Mouse (Mus musculus) heart, embryonic 10.5 days (tissue): ENCODE measurements around the gene Mvk. TPM values are rescaled to one million over a fixed set of nuclear protein-coding genes. Genes with fewer than 3 reads are reported as not detected.

Experiments
- DNase-seq: peaks from one replicate; pipeline ENCODE4 v3.0.0-alpha.2; 2017; ENCODE audit warnings: low spot score
- H3K27ac ChIP-seq: fragments of 300-500 bp; sonication (generic); 2 replicates; pipeline ENCODE4 v1.5.1; 2016; ENCODE audit warnings: mild to moderate bottlenecking
- H3K27me3 ChIP-seq: fragments of 300-500 bp; sonication (generic); 2 replicates; pipeline ENCODE4 v1.6.1; 2016; ENCODE audit warnings: mild to moderate bottlenecking; ENCODE audit not compliant: poor library complexity, insufficient read depth, severe bottlenecking
- H3K36me3 ChIP-seq: fragments of 300-500 bp; sonication (generic); 2 replicates; pipeline ENCODE4 v1.6.1; 2016; ENCODE audit warnings: mild to moderate bottlenecking, moderate library complexity
- H3K4me1 ChIP-seq: fragments of 300-500 bp; sonication (generic); 2 replicates; pipeline ENCODE4 v1.6.1; 2016; ENCODE audit warnings: mild to moderate bottlenecking
- H3K4me3 ChIP-seq: fragments of 300-500 bp; sonication (generic); 2 replicates; pipeline ENCODE4 v1.5.1; 2016; ENCODE audit warnings: mild to moderate bottlenecking, moderate library complexity
- H3K9me3 ChIP-seq: fragments of 300-500 bp; sonication (generic); 2 replicates; pipeline ENCODE4 v1.6.1; 2016; ENCODE audit warnings: mild to moderate bottlenecking, moderate library complexity
- WGBS: fragments of 180-500 bp; shearing (Covaris S2); methylation state at CpG from one replicate; pipeline ENCODE4 v1.1.7; 2016; 5-methylcytosine and 5-hydroxymethylcytosine counted together
- polyA plus RNA-seq: library from polyadenylated mRNA; unstranded; fragments of >200 nt; fragmentation: Nextera tagmentation; extraction: Ambion mirVana; gene quantifications from 2 replicates; pipeline ENCODE4 v1.2.1, GENCODE M21; 2016

The Mvk gene
- 34.1 and 45.1 TPM in 2 replicates for polyA plus RNA-seq

GRCm38 (mm10) chr5:114443566-114444367 is at the start of gene Mvk, which contains the start of gene Mmab:
Gene Mvk (plus strand): TSS chr5:114444269.
Gene Mmab (minus strand): TSS chr5:114444060.
- H3K4me1 ChIP-seq = peaks cover 16% of the 10 kb centered on the region
- H3K27me3 ChIP-seq = no peaks in the 10 kb centered on the region
- 3% methylated on average over 43 of the region's 43 CpGs for WGBS

GRCm38 (mm10) chr5:114406592-114406991 is 37.5 kb upstream of the Mvk start:
- H3K27me3 ChIP-seq = no peaks in the 10 kb centered on the region
- DNase-seq = no peak
- no peaks in the 10 kb centered on the region; the same call in 1 of the 2 replicates for H3K4me1 ChIP-seq
- 88% methylated on average over 14 of the region's 14 CpGs for WGBS
- H3K9me3 ChIP-seq = no peaks in the 10 kb centered on the region
- H3K36me3 ChIP-seq = peaks cover 100% of the 10 kb centered on the region
- no peak overlapping the region for H3K4me3 ChIP-seq
- no peak overlapping the region for H3K27ac ChIP-seq

More at GRCm38 (mm10) chr5:114443566-114444367, at the start of gene Mvk, which contains the start of gene Mmab:
- Histone ChIP-seq H3K9me3 (no peaks in the 10 kb centered on the region), H3K27ac (peak within 1 kb of the TSS; percentile 95), H3K4me3 (peak within 1 kb of the TSS; percentile 80), H3K36me3 (peaks cover 33% of the 10 kb centered on the region)
- peak; percentile 99 for DNase-seq

- 90% methylated on average over 10 of the region's 10 CpGs for WGBS
- peaks cover 100% of the 10 kb centered on the region for H3K36me3 ChIP-seq
- H3K27me3 ChIP-seq = no peaks in the 10 kb centered on the region
Observed at GRCm38 (mm10) chr5:114407269-114407668, 36.8 kb upstream of the Mvk start.

GRCm38 (mm10) chr5:114407810-114408209 is 36.3 kb upstream of the Mvk start:
- DNase-seq = no peak
- peaks cover 11% of the 10 kb centered on the region for H3K4me1 ChIP-seq
- 82% methylated on average over 9 of the region's 9 CpGs for WGBS
- H3K4me3 ChIP-seq = no peak overlapping the region
- no peak overlapping the region for H3K27ac ChIP-seq
- H3K36me3 ChIP-seq = peaks cover 100% of the 10 kb centered on the region
- no peaks in the 10 kb centered on the region for H3K27me3 ChIP-seq
- H3K9me3 ChIP-seq = no peaks in the 10 kb centered on the region

More at GRCm38 (mm10) chr5:114407269-114407668, 36.8 kb upstream of the Mvk start:
- DNase-seq = no peak
- Histone ChIP-seq H3K27ac (no peak overlapping the region), H3K4me1 (peaks cover 6% of the 10 kb centered on the region), H3K9me3 (no peaks in the 10 kb centered on the region), H3K4me3 (no peak overlapping the region)

GRCm38 (mm10) chr5:114408846-114409245 is 35.2 kb upstream of the Mvk start:
- no peak for DNase-seq
- Histone ChIP-seq H3K36me3 (peaks cover 95% of the 10 kb centered on the region), H3K4me1 (peaks cover 22% of the 10 kb centered on the region), H3K27ac (no peak overlapping the region), H3K4me3 (no peak overlapping the region), H3K9me3 (no peaks in the 10 kb centered on the region), H3K27me3 (no peaks in the 10 kb centered on the region)
- 92% methylated on average over 11 of the region's 11 CpGs for WGBS

GRCm38 (mm10) chr5:114410429-114410828 is 33.6 kb upstream of the Mvk start:
- H3K27me3 ChIP-seq = no peaks in the 10 kb centered on the region
- no peak overlapping the region for H3K4me3 ChIP-seq
- peaks cover 92% of the 10 kb centered on the region for H3K36me3 ChIP-seq
- peaks cover 27% of the 10 kb centered on the region for H3K4me1 ChIP-seq
- no peak overlapping the region for H3K27ac ChIP-seq
- DNase-seq = no peak
- 89% methylated on average over 13 of the region's 13 CpGs for WGBS
- H3K9me3 ChIP-seq = no peaks in the 10 kb centered on the region

- Histone ChIP-seq H3K4me3 (no peak overlapping the region), H3K9me3 (no peaks in the 10 kb centered on the region), H3K4me1 (peaks cover 36% of the 10 kb centered on the region), H3K27me3 (no peaks in the 10 kb centered on the region), H3K27ac (peak overlapping the region; percentile 17; the same call in 1 of the 2 replicates), H3K36me3 (peaks cover 91% of the 10 kb centered on the region)
- no peak for DNase-seq
- WGBS = 77% methylated on average over 23 of the region's 23 CpGs
Observed at GRCm38 (mm10) chr5:114412361-114412998, 31.6 kb upstream of the Mvk start.

- DNase-seq = peak; percentile 82
- Histone ChIP-seq H3K36me3 (peaks cover 91% of the 10 kb centered on the region), H3K4me3 (no peak overlapping the region), H3K27me3 (no peaks in the 10 kb centered on the region), H3K27ac (peak overlapping the region; percentile 56), H3K9me3 (no peaks in the 10 kb centered on the region), H3K4me1 (peaks cover 36% of the 10 kb centered on the region)
- WGBS = 37% methylated on average over 16 of the region's 16 CpGs
Observed at GRCm38 (mm10) chr5:114413067-114413735, 30.9 kb upstream of the Mvk start.

GRCm38 (mm10) chr5:114415606-114416005 is 28.5 kb upstream of the Mvk start:
- DNase-seq = no peak
- Histone ChIP-seq H3K27me3 (no peaks in the 10 kb centered on the region), H3K4me3 (no peak overlapping the region), H3K9me3 (no peaks in the 10 kb centered on the region), H3K4me1 (peaks cover 39% of the 10 kb centered on the region), H3K27ac (no peak overlapping the region), H3K36me3 (peaks cover 91% of the 10 kb centered on the region)
- WGBS = 96% methylated on average over 5 of the region's 5 CpGs

GRCm38 (mm10) chr5:114416855-114417254 is 27.2 kb upstream of the Mvk start:
- DNase-seq = no peak
- no peaks in the 10 kb centered on the region for H3K9me3 ChIP-seq
- no peaks in the 10 kb centered on the region for H3K27me3 ChIP-seq
- 78% methylated on average over 8 of the region's 8 CpGs for WGBS
- peaks cover 45% of the 10 kb centered on the region for H3K4me1 ChIP-seq
- peaks cover 86% of the 10 kb centered on the region for H3K36me3 ChIP-seq
- H3K27ac ChIP-seq = 0 out of 2 replicates have a peak overlapping the region, but pooled peaks have one; percentile 48
- no peak overlapping the region for H3K4me3 ChIP-seq

GRCm38 (mm10) chr5:114418541-114418940 is 25.5 kb upstream of the Mvk start:
- Histone ChIP-seq H3K36me3 (peaks cover 73% of the 10 kb centered on the region), H3K27me3 (no peaks in the 10 kb centered on the region), H3K4me1 (peaks cover 44% of the 10 kb centered on the region), H3K9me3 (no peaks in the 10 kb centered on the region), H3K4me3 (no peak overlapping the region), H3K27ac (no peak overlapping the region)
- no peak for DNase-seq
- WGBS = 84% methylated on average over 8 of the region's 8 CpGs

GRCm38 (mm10) chr5:114421561-114422298 is 22.3 kb upstream of the Mvk start:
- no peak for DNase-seq

More at GRCm38 (mm10) chr5:114421561-114422298, 22.3 kb upstream of the Mvk start:
- 59% methylated on average over 11 of the region's 11 CpGs for WGBS
- Histone ChIP-seq H3K36me3 (peaks cover 44% of the 10 kb centered on the region), H3K27me3 (no peaks in the 10 kb centered on the region), H3K4me3 (no peak overlapping the region), H3K9me3 (no peaks in the 10 kb centered on the region), H3K4me1 (peaks cover 33% of the 10 kb centered on the region), H3K27ac (peak overlapping the region; percentile 43; the same call in 1 of the 2 replicates)
